11 mouse cellular contexts compared by ENCODE assay signal in genomic region chr2:155774261-155774926, GRCm38 (mm10). TPM values are rescaled to one million over a fixed set of nuclear protein-coding genes. Genes with fewer than 3 reads are reported as not detected.
DNase-seq lines count a peak whose midpoint lies in the region; ATAC-seq lines count a peak whose summit lies in the region.
"Had no signal": no experiment of that assay in that cellular context is flagged by ENCODE, and none has a peak within 500 bp of the region (broad histone marks: within the 10 kb centered on the region; RNA-seq: fewer than 3 reads in every experiment).

No protein-coding gene starts in this region.

- ATAC-seq in kidney, embryonic 16.5 days (ENCODE audit: low FRiP score, low TSS enrichment): no peak; the same call in 1 of the 2 replicates
- ATAC-seq in embryonic facial prominence, embryonic 13.5 days (ENCODE audit: insufficient number of reproducible peaks, insufficient read depth, low FRiP score, low TSS enrichment, low read depth): no peak
- no peak for ATAC-seq in limb, embryonic 12.5 days (ENCODE audit: insufficient number of reproducible peaks, insufficient read depth, low FRiP score, low TSS enrichment, low read depth)
- no peak for ATAC-seq in stomach, embryonic 14.5 days (ENCODE audit: insufficient number of reproducible peaks, insufficient read depth, low FRiP score, low read depth)

- H3K9me3 ChIP-seq in kidney, embryonic 16.5 days (ENCODE audit: low read length): no peaks in the 10 kb centered on the region
- H3K9me3 ChIP-seq in embryonic facial prominence, embryonic 13.5 days: no peaks in the 10 kb centered on the region
- no peaks in the 10 kb centered on the region for H3K9me3 ChIP-seq in limb, embryonic 12.5 days
- H3K9me3 ChIP-seq in stomach, embryonic 14.5 days (ENCODE audit: control insufficient read depth, low read depth, low read length): no peaks in the 10 kb centered on the region

- H3K27me3 ChIP-seq in kidney, embryonic 16.5 days (ENCODE audit: insufficient read depth, low read length): peaks cover 45% of the 10 kb centered on the region
- peaks cover 68% of the 10 kb centered on the region for H3K27me3 ChIP-seq in embryonic facial prominence, embryonic 13.5 days
- H3K27me3 ChIP-seq in limb, embryonic 12.5 days: peaks cover 70% of the 10 kb centered on the region
- H3K27me3 ChIP-seq in stomach, embryonic 14.5 days (ENCODE audit: control insufficient read depth, insufficient read depth, low read length): peaks cover 16% of the 10 kb centered on the region; the same call in 1 of the 2 replicates

- peak overlapping the region; percentile 58; the same call in 1 of the 2 replicates for H3K4me3 ChIP-seq in kidney, embryonic 16.5 days (ENCODE audit: low read length)
- H3K4me3 ChIP-seq in embryonic facial prominence, embryonic 13.5 days: peak overlapping the region; percentile 62
- H3K4me3 ChIP-seq in limb, embryonic 12.5 days (replicated peaks): 0 out of 2 replicates have a peak overlapping the region, but pooled peaks have one; percentile 53
- H3K4me3 ChIP-seq in stomach, embryonic 14.5 days (ENCODE audit: low read depth, low read length): peak overlapping the region; percentile 31; the same call in 1 of the 2 replicates

- no peak overlapping the region for H3K9ac ChIP-seq in kidney, embryonic 16.5 days (replicated peaks; ENCODE audit: low read length)
- H3K9ac ChIP-seq in embryonic facial prominence, embryonic 13.5 days: no peak overlapping the region
- H3K9ac ChIP-seq in limb, embryonic 12.5 days (replicated peaks): no peak overlapping the region
- no peak overlapping the region; the same call in 1 of the 2 replicates for H3K9ac ChIP-seq in stomach, embryonic 14.5 days (replicated peaks; ENCODE audit: low read depth, low read length)

- H3K27ac ChIP-seq in kidney, embryonic 16.5 days (ENCODE audit: low read length): no peak overlapping the region
- no peak overlapping the region for H3K27ac ChIP-seq in embryonic facial prominence, embryonic 13.5 days
- no peak overlapping the region for H3K27ac ChIP-seq in limb, embryonic 12.5 days
- H3K27ac ChIP-seq in stomach, embryonic 14.5 days (ENCODE audit: low read length): no peak overlapping the region

- no peak overlapping the region for H3K4me2 ChIP-seq in kidney, embryonic 16.5 days (replicated peaks; ENCODE audit: low read depth, low read length)
- peak overlapping the region; percentile 97 for H3K4me2 ChIP-seq in embryonic facial prominence, embryonic 13.5 days
- H3K4me2 ChIP-seq in limb, embryonic 12.5 days: peak overlapping the region; percentile 86
- peak overlapping the region; percentile 95; the same call in 1 of the 2 replicates for H3K4me2 ChIP-seq in stomach, embryonic 14.5 days (replicated peaks; ENCODE audit: low read depth, low read length)

- 54% methylated on average over 11 of the region's 11 CpGs for WGBS in kidney, embryonic 16.5 days
- 53% methylated on average over 11 of the region's 11 CpGs for WGBS in embryonic facial prominence, embryonic 13.5 days
- 51% methylated on average over 11 of the region's 11 CpGs for WGBS in limb, embryonic 12.5 days
- WGBS in stomach, embryonic 14.5 days: 55% methylated on average over 11 of the region's 11 CpGs

- H3K36me3 ChIP-seq in kidney, embryonic 16.5 days (ENCODE audit: insufficient read depth, low read length): no peaks in the 10 kb centered on the region
- H3K36me3 ChIP-seq in embryonic facial prominence, embryonic 13.5 days: no peaks in the 10 kb centered on the region
- H3K36me3 ChIP-seq in limb, embryonic 12.5 days: no peaks in the 10 kb centered on the region
- H3K36me3 ChIP-seq in stomach, embryonic 14.5 days (ENCODE audit: control insufficient read depth, insufficient read depth, low read length): no peaks in the 10 kb centered on the region

- peaks cover 3% of the 10 kb centered on the region for H3K4me1 ChIP-seq in kidney, embryonic 16.5 days (ENCODE audit: insufficient read depth, low read length)
- peaks cover 6% of the 10 kb centered on the region for H3K4me1 ChIP-seq in embryonic facial prominence, embryonic 13.5 days
- H3K4me1 ChIP-seq in limb, embryonic 12.5 days (replicated peaks): peaks cover 7% of the 10 kb centered on the region; the same call in 1 of the 2 replicates
- H3K4me1 ChIP-seq in stomach, embryonic 14.5 days (ENCODE audit: control insufficient read depth, insufficient read depth, low read length): 0 out of 2 replicates have a peak, but pooled peaks cover 7% of the 10 kb centered on the region

- no peak for DNase-seq in kidney, postnatal 4 days
- DNase-seq in gastrocnemius, postnatal 10 days: no peak
- no peak for DNase-seq in thymus, postnatal 14 days
- no peak for DNase-seq in kidney, adult 9 months
- DNase-seq: gastrocnemius, postnatal 25 days had no signal

RNA-seq across cellular contexts. Expression of gene Mmp24, which starts 0.7 kb away (rescaled TPM):
- polyA plus RNA-seq in kidney, embryonic 16.5 days (2015; fragmentation: Nextera tagmentation; extraction: Ambion mirVana): 0.07 and 0.09 TPM in 2 replicates
- 0.14 and 0.32 TPM in 2 replicates for polyA plus RNA-seq in embryonic facial prominence, embryonic 13.5 days (2015; fragmentation: Nextera tagmentation; extraction: Ambion mirVana)
- 0.09 and 0.10 TPM in 2 replicates for polyA plus RNA-seq in limb, embryonic 12.5 days (2016; fragmentation: Nextera tagmentation; extraction: Ambion mirVana)
- 0.25 and 0.51 TPM in 2 replicates for polyA plus RNA-seq in stomach, embryonic 14.5 days (2014; fragmentation: Nextera tagmentation; extraction: Ambion mirVana)
- under 1 TPM in 1 of 2 experiments, not detected in 1; 0.11 TPM for total RNA-seq in gastrocnemius, postnatal 10 days (2021)
- total RNA-seq: gastrocnemius, postnatal 25 days had no signal
- polyA plus RNA-seq: liver, embryonic 16.5 days had no signal

RNA-seq across cellular contexts. Expression of gene Procr, which starts 23.5 kb away (rescaled TPM):
- polyA plus RNA-seq in kidney, embryonic 16.5 days (2015; fragmentation: Nextera tagmentation; extraction: Ambion mirVana): 13.0 and 13.1 TPM in 2 replicates
- 4.9 and 7.0 TPM in 2 replicates for polyA plus RNA-seq in embryonic facial prominence, embryonic 13.5 days (2015; fragmentation: Nextera tagmentation; extraction: Ambion mirVana)
- 3.5 and 4.1 TPM in 2 replicates for polyA plus RNA-seq in limb, embryonic 12.5 days (2016; fragmentation: Nextera tagmentation; extraction: Ambion mirVana)
- polyA plus RNA-seq in stomach, embryonic 14.5 days (2014; fragmentation: Nextera tagmentation; extraction: Ambion mirVana): 14.7 and 15.3 TPM in 2 replicates
- total RNA-seq in gastrocnemius, postnatal 10 days (2021): 10 to 100 TPM; 11.7 to 11.9 TPM

RNA-seq across cellular contexts. Expression of gene Gm17581, which starts 38.7 kb away (rescaled TPM):
- polyA plus RNA-seq in kidney, embryonic 16.5 days (2015; fragmentation: Nextera tagmentation; extraction: Ambion mirVana): not detected in 2 replicates
- polyA plus RNA-seq in embryonic facial prominence, embryonic 13.5 days (2015; fragmentation: Nextera tagmentation; extraction: Ambion mirVana): not detected in 2 replicates
- polyA plus RNA-seq in limb, embryonic 12.5 days (2016; fragmentation: Nextera tagmentation; extraction: Ambion mirVana): not detected in 2 replicates
- not detected in 2 replicates for polyA plus RNA-seq in stomach, embryonic 14.5 days (2014; fragmentation: Nextera tagmentation; extraction: Ambion mirVana)
- not detected for total RNA-seq in gastrocnemius, postnatal 10 days (2021)
- total RNA-seq: gastrocnemius, postnatal 25 days had no signal
- polyA plus RNA-seq: brain, embryonic 14.5 days; liver, embryonic 16.5 days had no signal

RNA-seq across cellular contexts. Expression of gene BC029722, which starts 44.8 kb away (rescaled TPM):
- polyA plus RNA-seq in kidney, embryonic 16.5 days (2015; fragmentation: Nextera tagmentation; extraction: Ambion mirVana): 18.9 and 20.0 TPM in 2 replicates
- polyA plus RNA-seq in embryonic facial prominence, embryonic 13.5 days (2015; fragmentation: Nextera tagmentation; extraction: Ambion mirVana): 16.6 and 17.5 TPM in 2 replicates
- polyA plus RNA-seq in limb, embryonic 12.5 days (2016; fragmentation: Nextera tagmentation; extraction: Ambion mirVana): 13.0 and 13.5 TPM in 2 replicates
- 12.8 and 15.0 TPM in 2 replicates for polyA plus RNA-seq in stomach, embryonic 14.5 days (2014; fragmentation: Nextera tagmentation; extraction: Ambion mirVana)
- total RNA-seq in gastrocnemius, postnatal 10 days (2021): 10 to 100 TPM; 14.3 to 16.9 TPM

RNA-seq across cellular contexts. Expression of gene Edem2, which starts 45.1 kb away (rescaled TPM):
- polyA plus RNA-seq in kidney, embryonic 16.5 days (2015; fragmentation: Nextera tagmentation; extraction: Ambion mirVana): 43.2 and 44.8 TPM in 2 replicates
- polyA plus RNA-seq in embryonic facial prominence, embryonic 13.5 days (2015; fragmentation: Nextera tagmentation; extraction: Ambion mirVana): 27.5 and 32.5 TPM in 2 replicates
- polyA plus RNA-seq in limb, embryonic 12.5 days (2016; fragmentation: Nextera tagmentation; extraction: Ambion mirVana): 24.2 and 26.3 TPM in 2 replicates
- 41.6 and 50.2 TPM in 2 replicates for polyA plus RNA-seq in stomach, embryonic 14.5 days (2014; fragmentation: Nextera tagmentation; extraction: Ambion mirVana)
- total RNA-seq in gastrocnemius, postnatal 10 days (2021): 1 to 10 TPM; 7.2 to 9.0 TPM
